Mouse (Mus musculus) layer of hippocampus, adult 9-11 months (tissue): ENCODE results near the gene Fancd2os.

Experiments used
- DNase-seq: peaks from one replicate; pipeline ENCODE4 v3.0.0; 2022

Fancd2os gene

DNA sequence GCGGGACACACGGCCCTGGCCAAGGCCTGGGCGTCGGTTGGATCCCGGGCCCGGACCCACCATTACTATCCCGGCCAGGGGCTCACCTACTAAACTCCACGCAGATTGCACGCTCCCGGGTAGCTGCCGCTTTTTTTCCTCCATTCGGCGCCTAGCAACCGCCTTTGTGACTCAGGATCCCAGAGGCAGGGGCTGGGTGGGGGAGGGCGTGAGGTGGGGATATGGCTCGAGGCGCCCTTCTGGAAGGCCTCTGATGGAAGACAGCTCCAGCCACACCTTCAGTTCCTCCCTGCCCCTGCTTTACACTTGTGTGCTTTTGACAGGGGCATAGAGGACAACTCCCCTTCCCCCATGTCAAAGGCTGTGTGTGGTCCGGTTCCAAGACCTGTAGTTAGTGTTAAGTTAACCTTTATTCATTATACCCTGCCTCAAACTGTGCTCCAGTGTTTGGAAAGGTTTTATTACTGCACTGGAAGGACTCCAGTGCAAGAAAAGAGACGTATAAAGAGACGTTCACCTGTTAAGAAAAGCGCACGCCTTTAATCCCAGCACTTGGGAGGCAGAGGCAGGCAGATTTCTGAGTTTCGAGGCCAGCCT is at the start of gene Fancd2os:
TSS of gene Fancd2os (minus strand) at position 173 of the 597 bp plus-strand sequence.
- DNase-seq, result no peak

DNA sequence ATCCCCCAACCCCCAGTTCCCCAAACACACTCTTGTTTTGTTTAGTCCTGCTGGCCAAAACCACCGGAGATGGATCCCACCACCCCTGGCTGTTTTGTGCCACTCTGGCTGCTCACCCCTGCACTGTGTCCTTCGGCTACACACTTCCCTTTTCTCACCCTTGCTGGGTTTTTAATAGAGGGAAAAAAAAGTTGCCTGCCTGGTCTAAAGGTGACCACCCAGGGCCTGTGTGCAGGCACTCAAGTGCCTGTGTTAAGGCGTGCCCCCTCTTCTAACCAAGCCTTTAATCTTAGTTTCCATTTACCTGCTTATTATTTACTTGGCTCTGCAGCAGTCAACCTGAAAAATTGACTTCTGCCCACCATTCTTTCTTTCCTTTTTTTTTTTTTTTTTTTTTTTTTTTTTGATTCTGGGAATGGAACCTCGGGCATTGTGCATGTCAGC is 49.7 kb upstream of the Fancd2os start:
- peak; percentile 40 for DNase-seq

DNA sequence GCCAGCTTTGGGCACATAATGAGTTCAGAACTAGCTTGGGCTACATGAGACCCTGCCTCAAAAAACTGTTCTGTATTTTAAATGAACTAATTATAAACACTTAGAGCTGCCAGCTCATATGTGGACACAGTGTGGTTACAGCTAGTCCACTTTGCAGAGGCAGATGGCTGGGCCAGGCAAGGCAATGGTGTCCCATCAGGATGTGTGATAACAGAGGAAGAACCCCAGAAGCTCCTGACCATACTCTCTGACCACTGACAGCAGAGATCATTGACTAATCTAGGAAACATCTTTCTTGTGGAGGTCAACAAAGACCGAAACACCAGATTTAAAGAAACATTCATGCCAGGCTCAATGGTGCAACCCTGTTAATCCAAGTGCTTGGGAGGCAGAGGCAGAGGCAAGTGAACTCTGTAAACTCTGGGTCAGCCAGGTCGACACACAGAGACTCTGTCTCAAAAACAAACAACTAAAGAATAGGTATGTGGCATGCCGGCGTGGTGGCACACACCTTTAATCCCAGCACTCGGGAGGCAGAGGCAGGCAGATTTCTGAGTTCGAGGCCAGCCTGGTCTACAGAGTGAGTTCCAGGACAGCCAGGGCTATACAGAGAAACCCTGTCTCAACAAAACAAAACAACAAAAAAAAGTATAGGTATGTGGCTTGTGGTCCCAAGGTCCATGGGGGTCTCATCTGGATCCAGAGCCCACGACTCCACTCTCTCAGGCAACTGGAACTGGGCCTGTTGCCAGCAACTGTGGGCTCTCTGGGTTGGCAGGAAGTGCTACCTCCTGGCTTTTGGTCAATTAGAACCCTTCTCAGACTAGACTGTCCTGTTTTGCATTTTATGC is 49.1 kb upstream of the Fancd2os start:
- DNase-seq, result no peak

DNA sequence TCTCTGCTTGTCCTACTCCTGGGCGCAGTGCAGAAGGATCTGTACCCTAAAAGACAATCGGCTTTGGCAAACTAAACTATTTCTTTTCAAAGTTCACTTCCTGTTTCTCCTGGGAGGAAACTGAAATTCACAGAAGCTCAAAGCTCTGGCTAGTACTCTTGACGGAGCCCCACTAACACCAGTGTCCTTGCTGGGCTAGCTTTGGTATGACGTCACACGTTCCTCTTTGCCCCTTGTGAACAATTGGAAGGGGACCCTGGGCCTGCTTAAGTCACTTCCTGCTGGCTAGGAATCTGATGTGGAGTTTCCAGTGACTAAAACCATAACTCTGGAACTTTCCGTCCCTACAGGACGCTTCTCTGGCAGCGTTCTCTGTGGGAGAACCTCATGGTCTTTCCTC is 44.3 kb upstream of the Fancd2os start:
- peak; percentile 75 for DNase-seq

DNA sequence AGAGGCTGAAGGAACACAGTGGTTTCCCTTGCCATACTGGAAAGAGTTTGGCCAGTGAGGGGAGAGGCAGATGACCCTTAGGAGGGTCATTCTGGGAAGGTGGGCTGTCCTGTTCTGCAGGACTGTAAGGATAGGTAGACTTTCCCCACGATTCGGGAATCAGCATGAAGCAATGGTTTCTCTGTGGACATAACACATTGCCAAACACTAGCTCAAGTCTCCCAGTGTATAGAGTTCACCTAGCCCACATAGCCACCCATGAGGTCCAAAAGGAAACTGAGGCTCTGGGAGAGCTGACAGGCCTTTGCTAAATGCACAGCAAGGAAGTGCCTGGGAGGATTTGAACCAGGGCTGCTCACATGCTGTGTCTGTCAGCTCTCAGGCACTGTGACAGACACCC is 43.5 kb upstream of the Fancd2os start:
- DNase-seq, result no peak

- DNase-seq, result no peak
These were observed 42.5 kb upstream of the Fancd2os start for GRCm38 (mm10) chr6:113643021-113643420.

DNA sequence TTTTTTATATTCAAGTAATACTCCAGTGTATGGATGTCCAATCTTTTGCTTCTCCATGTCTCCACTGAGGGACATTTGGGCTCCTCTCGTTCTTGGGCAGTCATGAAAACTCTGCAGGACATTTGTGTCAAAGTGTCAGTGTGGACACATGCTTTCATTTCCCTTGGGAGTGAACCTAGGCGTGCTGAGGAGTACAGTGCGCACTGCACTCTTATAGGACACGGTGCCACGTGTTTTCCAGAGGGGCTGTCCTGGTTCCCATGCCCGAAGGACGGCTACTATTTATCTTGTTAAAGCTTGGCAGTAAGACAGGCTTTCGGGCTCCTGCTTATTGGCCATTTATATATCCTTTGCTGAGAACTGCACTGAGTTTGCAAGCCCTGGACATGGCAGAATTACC is 42.1 kb upstream of the Fancd2os start:
- no peak for DNase-seq

DNA sequence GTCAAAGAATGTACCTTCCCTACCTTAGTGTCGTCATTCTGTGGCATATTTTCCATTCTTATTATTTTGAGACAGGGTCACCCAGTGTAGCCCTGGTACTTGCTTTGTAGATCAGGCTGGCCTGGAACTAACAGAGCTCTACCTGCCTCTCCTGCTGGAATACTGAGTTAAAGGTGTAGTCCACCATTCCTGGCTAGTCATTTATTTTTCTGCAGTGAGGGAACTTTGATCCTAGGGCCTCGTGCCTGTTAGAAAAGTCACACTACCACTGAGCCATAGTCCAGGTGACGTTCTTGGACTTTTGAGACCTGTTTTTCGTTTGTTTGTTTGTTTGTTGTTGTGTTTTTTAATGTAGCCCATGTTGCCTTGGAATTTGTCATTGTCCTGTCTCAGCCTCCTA is 38.7 kb upstream of the Fancd2os start:
- no peak for DNase-seq

- DNase-seq, result peak; percentile 94
These were observed 38.0 kb upstream of the Fancd2os start, which contains the start of gene Irak2 for GRCm38 (mm10) chr6:113638302-113639040. Irak2 (plus strand) TSS chr6:113638467.

GRCm38 (mm10) chr6:113632863-113633262 is 32.3 kb upstream of the Fancd2os start:
- no peak for DNase-seq

DNA sequence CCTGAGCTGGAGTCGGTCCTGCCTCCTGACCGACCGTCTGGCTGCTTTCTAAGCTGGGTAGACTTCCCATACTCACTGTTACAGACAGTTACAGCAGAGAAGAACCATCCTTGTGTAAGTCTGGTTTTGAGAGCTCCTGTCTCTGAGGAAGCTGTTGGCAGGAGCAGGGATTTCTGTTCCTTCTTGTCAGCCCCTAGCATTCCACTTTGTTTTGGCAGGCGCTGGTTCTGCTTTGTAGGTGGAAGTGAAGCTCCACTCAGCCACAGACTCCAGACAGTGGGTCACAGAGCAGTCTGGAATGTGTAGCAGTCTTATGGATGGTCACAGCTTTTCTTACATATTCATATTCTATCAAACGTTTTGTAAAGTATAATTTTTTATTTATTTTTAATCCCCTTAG is 29.8 kb upstream of the Fancd2os start:
- peak; percentile 75 for DNase-seq

- no peak for DNase-seq
These were observed 24.7 kb upstream of the Fancd2os start for GRCm38 (mm10) chr6:113624989-113625770.

DNA sequence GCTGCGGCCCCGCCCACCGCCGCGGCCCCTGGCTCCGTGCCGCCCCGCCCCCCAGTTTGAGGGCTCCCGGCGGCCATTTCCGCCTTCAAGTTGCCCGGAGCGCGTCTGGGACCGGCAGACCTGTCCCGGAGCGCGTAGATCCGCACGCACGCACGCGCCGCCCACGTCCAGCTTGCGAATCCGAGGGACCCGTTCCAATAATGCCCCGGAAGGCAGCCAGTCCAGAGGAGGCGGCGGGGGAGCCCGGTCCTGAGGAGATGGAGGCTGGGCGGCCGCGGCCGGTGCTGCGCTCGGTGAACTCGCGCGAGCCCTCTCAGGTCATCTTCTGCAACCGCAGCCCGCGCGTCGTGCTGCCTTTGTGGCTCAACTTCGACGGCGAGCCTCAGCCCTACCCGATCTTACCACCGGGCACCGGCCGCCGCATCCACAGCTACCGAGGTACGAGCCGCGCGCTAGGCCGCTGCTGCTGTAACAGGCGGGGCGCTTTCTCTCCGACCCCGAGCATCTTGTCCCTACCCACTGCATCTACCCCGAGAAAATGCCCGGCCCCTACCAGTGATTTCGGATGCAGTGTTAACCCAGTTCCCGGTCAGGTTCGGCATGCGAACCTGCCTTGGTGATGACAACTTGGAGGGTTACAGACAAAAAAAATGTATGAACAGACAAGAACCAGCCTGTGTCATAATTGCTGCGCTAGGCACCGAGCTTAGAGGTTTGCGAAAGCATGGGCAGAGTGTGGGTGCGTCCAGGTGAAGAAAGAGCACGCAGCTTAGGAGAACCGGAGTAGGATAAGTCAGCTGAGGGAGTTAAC is 23.6 kb upstream of the Fancd2os start, which contains the start of gene Vhl:
TSS of gene Vhl (plus strand) at position 19 of the 811 bp plus-strand sequence.
- DNase-seq, result peak; percentile 91

- no peak for DNase-seq
These were observed 22.9 kb upstream of the Fancd2os start for GRCm38 (mm10) chr6:113623386-113623785.

DNA sequence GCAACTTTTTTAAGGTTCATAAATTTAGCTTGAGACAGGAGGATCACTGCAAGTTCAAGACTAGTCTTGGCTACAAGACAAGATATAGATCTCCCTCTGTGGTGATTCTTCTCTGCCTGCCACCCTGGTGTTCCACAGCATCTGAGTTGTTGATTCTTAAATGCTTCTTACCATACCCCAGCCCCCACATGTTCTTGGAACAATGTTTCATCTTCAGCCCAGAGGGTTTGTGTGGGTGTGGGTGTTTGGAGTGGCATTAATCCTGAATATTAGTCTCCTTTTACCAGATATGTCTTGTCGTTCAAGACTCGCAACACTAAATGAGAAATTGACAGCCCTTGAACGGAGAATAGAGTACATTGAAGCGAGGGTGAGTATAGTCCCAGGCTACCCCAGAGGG is 15.0 kb upstream of the Fancd2os start:
- no peak for DNase-seq

- DNase-seq, result peak; percentile 67
These were observed 14.5 kb upstream of the Fancd2os start for GRCm38 (mm10) chr6:113614997-113615396.

- DNase-seq, result no peak
These were observed 13.6 kb upstream of the Fancd2os start for GRCm38 (mm10) chr6:113614152-113614551.

GRCm38 (mm10) chr6:113612258-113612969 is 11.9 kb upstream of the Fancd2os start:
- no peak for DNase-seq

DNA sequence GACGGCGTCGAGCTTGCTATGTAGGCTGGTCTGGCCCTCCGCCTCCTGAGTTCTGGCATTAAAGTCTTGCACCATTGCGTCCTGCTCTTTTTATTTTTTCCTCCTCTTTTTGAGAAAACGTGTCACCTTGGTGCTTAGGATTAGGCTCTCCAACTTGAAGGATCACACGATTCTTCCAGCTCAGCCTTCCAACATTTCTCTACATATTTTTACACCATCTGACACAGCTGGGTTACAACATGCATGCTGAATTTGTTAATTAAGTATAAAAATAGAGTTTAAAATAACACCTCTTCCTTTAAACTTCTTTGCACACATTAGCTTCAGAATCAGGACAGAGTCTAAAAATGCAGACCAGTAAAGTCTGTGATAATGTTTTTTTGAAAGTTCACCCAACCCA is 8.8 kb upstream of the Fancd2os start:
- no peak for DNase-seq

- no peak for DNase-seq
These were observed 8.4 kb upstream of the Fancd2os start for GRCm38 (mm10) chr6:113608871-113609270.

DNA sequence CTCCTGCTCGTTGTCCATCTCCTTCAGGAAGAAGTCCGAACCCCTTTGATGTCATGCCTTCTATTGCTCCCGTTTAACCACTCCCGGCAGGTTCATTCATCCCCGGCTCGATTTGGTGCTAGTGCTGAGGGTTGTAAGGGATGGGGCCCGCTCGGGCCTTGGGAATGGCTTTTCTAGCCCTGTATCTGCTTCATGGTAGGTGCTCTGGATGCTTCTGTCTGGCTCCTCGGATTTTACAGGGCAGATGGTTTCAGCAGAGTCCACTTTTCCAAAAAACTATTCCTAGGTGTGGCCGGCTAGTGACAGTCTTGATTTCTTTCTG is 4.7 kb upstream of the Fancd2os start:
- no peak for DNase-seq
